Mouse (Mus musculus): Measurements from ENCODE around the gene Twf2. TPM values are rescaled to one million over a fixed set of nuclear protein-coding genes. Genes with fewer than 3 reads are reported as not detected.
"Not testable (repeated sequence)": the region's sequence is repeated elsewhere in the genome, so short reads cannot be mapped to it uniquely, and the experiment has no call there.

The Twf2 gene
- 10 to 100 TPM; 60.6 to 63.0 TPM for total RNA-seq (2021)

GRCm38 (mm10) chr9:106202819-106203636 is at the start of gene Twf2:
TSS of gene Twf2 (plus strand) at chr9:106203108.
- intact Hi-C loops (cut with DNase I), result no loop called here
- peak; percentile 90 to 95 for DNase-seq (ENCODE audit: low spot score in 2 of 2)

- intact Hi-C loops (cut with DNase I), result no loop called here
- no peak for DNase-seq (ENCODE audit: low spot score in 2 of 2)
Observed at GRCm38 (mm10) chr9:106154106-106154505, 48.8 kb upstream of the Twf2 start.

- DNase-seq (ENCODE audit: low spot score in 2 of 2), result peak in 1 of 2 experiments; percentile 39
- intact Hi-C loops (cut with DNase I), result no loop called here
Observed at GRCm38 (mm10) chr9:106156419-106156818, 46.5 kb upstream of the Twf2 start.

DNA sequence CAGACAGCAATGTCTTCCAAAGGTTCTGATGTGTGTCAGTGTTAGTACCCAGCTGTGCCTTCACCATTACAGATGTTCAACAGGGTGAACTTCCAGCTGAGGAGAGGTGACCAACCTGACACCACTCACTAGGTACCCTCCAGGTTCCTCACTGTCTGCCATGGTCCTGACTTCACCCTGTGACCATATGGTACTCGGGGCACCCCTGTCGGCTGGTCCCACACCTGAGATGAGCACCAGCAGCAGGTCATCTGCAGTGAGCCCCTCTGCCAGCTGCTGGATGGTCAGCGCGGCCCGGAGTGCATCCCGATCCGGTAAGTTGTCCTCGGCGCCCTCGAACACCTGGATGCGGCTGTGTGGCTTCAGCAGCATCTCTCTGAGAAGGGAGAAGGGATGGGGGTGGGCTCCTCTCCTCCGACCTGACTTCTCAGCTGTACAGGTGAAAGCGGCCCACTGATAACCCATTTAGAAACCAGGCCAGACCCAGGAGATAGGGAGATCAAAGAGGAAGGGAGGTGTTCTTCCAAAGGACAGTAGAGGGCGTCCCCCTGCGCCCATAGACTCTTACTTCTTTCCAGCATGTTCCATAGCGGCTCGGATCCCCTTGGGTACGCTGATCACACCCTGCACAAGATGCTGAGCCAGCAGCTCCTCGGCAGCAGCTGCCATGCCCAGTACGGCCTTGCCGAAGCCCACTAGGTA is 45.8 kb upstream of the Twf2 start:
- intact Hi-C loops (cut with DNase I), result no loop called here

GRCm38 (mm10) chr9:106157623-106157925 is 45.3 kb upstream of the Twf2 start:
- intact Hi-C loops (cut with DNase I), result no loop called here

More for the DNA sequence above, 45.8 kb upstream of the Twf2 start:
- DNase-seq (ENCODE audit: low spot score in 2 of 2), result no peak

DNA sequence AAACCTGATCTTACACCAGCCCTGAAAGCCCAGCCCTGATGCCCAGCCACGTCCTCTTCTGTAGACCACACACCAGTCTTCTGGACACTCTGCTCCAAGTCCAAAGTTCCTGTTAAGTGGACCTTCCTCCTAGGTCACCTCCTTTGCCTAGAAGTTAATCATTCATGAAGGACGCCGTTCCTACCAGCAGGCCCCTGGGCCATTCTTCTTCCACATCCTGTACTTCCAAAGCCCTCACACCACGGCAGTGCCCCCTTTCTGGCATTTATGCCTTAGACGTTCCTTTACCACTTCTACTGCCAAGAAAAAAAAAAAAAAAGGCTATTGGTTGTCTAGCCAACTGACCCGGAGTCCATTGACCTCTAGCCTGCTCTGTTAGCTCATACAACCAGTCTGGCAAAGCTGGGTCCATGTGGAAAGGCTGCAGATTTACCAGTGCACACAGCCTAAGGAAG is 44.8 kb upstream of the Twf2 start, which contains the start of gene Glyctk:
Gene Glyctk, minus strand, starts transcription at position 102 of the 455 bp plus-strand sequence.
- no peak for DNase-seq (ENCODE audit: low spot score in 2 of 2)
- intact Hi-C loops (cut with DNase I), result no loop called here

More at GRCm38 (mm10) chr9:106157623-106157925, 45.3 kb upstream of the Twf2 start:
- DNase-seq (ENCODE audit: low spot score in 2 of 2), result no peak

DNA sequence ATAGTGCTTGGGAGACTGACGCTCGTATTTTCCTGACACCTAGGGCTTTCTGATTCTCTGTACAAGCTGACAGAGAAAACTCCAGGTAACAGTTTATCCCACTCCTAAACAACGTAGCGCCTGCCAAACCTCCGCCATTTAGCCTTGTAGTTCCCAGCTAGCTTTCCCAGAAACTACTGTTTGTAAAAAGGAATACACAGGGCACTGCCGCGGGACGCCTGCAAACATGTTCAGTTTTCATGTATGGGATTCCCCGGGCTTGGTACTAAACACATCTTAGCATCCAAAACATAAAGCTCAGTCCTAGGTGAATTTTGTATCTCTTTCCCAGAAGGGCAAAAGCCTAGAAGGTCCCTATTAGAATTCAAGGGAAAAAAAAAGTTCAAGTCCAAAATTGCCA is 43.7 kb upstream of the Twf2 start:
- no peak for DNase-seq (ENCODE audit: low spot score in 2 of 2)
- intact Hi-C loops (cut with DNase I), result no loop called here

GRCm38 (mm10) chr9:106159784-106160301 is 43.1 kb upstream of the Twf2 start:
- intact Hi-C loops (cut with DNase I), result no loop called here
- DNase-seq (ENCODE audit: low spot score in 2 of 2), result peak; percentile 92 to 95

DNA sequence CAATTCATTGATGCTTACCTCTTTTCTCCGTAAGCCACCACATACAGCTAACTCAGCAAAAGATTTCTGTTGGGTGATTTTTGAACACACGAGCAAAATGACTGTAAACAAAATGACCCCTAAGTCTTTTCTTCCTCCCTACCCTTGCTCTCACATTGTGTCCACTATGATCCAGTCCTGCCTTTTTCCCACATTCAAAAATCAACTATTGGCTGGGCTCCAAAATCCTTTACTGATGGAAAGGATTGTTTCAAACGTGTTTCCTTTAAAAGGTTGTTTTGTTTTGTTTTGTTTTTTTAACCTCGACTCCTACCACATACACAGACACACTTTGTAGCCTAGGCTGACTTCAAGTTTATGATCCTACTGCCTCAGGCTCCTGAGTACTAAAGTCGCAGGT is 42.5 kb upstream of the Twf2 start:
- intact Hi-C loops (cut with DNase I), result no loop called here
- DNase-seq (ENCODE audit: low spot score in 2 of 2), result no peak

GRCm38 (mm10) chr9:106166709-106167108 is 36.2 kb upstream of the Twf2 start:
- intact Hi-C loops (cut with DNase I), result no loop called here
- no peak for DNase-seq (ENCODE audit: low spot score in 2 of 2)

DNA sequence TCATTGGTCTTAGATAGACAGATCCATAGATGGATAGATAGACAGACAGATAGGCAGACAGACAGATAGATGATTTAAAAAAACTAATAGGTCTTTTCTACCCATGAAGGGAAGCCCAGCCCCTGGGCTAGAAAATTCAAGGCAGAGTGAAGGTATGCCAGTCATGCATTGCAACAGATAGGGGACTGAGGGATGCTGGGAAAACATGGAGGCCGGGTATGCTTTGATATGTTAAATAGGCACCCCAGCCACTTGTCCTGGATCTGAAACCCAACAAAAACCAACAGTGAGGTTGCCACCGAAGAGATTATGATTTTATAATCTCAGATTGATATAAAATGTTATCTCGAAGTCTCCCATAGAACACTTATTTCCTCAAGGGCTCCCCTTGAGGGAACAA is 35.7 kb upstream of the Twf2 start:
- intact Hi-C loops (cut with DNase I), result no loop called here
- no peak for DNase-seq (ENCODE audit: low spot score in 2 of 2)

DNA sequence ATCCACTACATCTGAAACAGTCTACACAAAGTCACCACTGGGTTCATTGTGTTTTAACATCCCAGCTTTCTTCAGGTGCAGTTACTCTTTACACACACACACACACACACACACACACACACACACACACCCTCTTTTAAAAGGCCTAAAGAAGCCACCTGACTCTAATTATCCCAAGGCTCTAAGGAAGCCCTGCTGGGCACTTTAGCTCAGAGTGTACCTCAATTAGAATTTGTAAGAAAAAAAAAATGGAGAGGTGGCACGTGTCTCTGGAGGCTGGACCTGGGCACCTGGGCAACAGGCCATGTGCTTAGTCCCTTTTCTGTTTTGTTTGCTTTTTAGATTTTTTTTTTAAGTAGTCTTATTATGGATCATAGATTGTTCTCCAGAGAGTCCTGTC is 35.2 kb upstream of the Twf2 start:
- intact Hi-C loops (cut with DNase I), result no loop called here
- DNase-seq (ENCODE audit: low spot score in 2 of 2), result no peak

- DNase-seq (ENCODE audit: low spot score in 2 of 2); intact Hi-C loops (cut with DNase I): not testable (repeated sequence)
Observed at GRCm38 (mm10) chr9:106169006-106169405, 33.9 kb upstream of the Twf2 start.

DNA sequence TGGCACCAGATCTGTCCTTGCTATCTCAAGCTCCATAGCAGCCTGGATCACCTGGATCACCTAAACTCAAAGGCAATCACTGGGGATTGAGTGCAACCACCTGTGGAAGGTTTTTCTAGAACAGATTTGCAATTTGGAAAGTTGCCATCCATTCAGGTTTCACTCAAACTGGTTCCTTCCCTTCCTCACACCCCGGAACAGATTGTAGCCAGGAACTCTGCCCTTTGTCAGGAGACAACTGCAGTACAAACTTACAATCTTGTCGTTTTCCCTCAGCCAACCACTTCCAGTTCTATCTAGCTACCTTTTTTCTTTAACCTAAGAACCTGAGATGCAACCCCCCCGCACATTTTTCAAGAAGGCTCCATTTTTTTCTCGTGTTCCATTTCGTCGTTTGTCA is 33.0 kb upstream of the Twf2 start:
- intact Hi-C loops (cut with DNase I), result loop anchor here (5.0 kb wide), 1 partner anchor 42 kb away; no protein-coding TSS in a partner anchor
- DNase-seq (ENCODE audit: low spot score in 2 of 2), result no peak

GRCm38 (mm10) chr9:106170556-106171345 is 32.2 kb upstream of the Twf2 start, which contains the start of gene Wdr82:
TSS of gene Wdr82 (plus strand) at chr9:106170928.
- DNase-seq (ENCODE audit: low spot score in 2 of 2), result peak; percentile 90 to 91
- intact Hi-C loops (cut with DNase I), result loop anchor here (5.0 kb wide), 1 partner anchor 42 kb away; no protein-coding TSS in a partner anchor

- intact Hi-C loops (cut with DNase I), result loop anchor here (5.0 kb wide), 1 partner anchor 41 kb away; no protein-coding TSS in a partner anchor
- DNase-seq (ENCODE audit: low spot score in 2 of 2), result peak; percentile 58 to 71
Observed at GRCm38 (mm10) chr9:106171346-106172158, 31.4 kb upstream of the Twf2 start.

- intact Hi-C loops (cut with DNase I), result loop anchor here (5.0 kb wide), 1 partner anchor 40 kb away; no protein-coding TSS in a partner anchor
- DNase-seq (ENCODE audit: low spot score in 2 of 2), result no peak
Observed at GRCm38 (mm10) chr9:106172527-106172926, 30.4 kb upstream of the Twf2 start.

- intact Hi-C loops (cut with DNase I), result loop anchor here (5.0 kb wide), 1 partner anchor 39 kb away; no protein-coding TSS in a partner anchor
Observed at GRCm38 (mm10) chr9:106173363-106173762, 29.5 kb upstream of the Twf2 start.

More at GRCm38 (mm10) chr9:106173363-106173762, 29.5 kb upstream of the Twf2 start:
- no peak for DNase-seq (ENCODE audit: low spot score in 2 of 2)
